Mouse (Mus musculus): ENCODE results near the gene Ect2. TPM values are rescaled to one million over a fixed set of nuclear protein-coding genes. Genes with fewer than 3 reads are reported as not detected.

The Ect2 gene
- polyA plus RNA-seq, 1 experiment from 2014 or later = 41.7 TPM

GRCm38 (mm10) chr3:27086221-27086620 is 67.5 kb downstream of the Ect2 start:
- WGBS = 94% methylated on average over 6 of the region's 6 CpGs
- Histone ChIP-seq H3K4me2 (ENCODE audit: low read depth, low read length) (no peak overlapping the region), H3K27ac (ENCODE audit: low read length) (no peak overlapping the region), H3K4me3 (ENCODE audit: low read length) (no peak overlapping the region), H3K4me1 (ENCODE audit: control insufficient read depth, insufficient read depth, low read length) (no peaks in the 10 kb centered on the region), H3K36me3 (ENCODE audit: control insufficient read depth, insufficient read depth, low read length) (0 out of 2 replicates have a peak, but pooled peaks cover 8% of the 10 kb centered on the region), H3K9ac (ENCODE audit: low read depth, low read length) (no peak overlapping the region), H3K27me3 (replicated peaks; ENCODE audit: control insufficient read depth, insufficient read depth, low read length) (no peaks in the 10 kb centered on the region), H3K9me3 (ENCODE audit: control insufficient read depth, low read length) (no peaks in the 10 kb centered on the region)
- ATAC-seq = no peak

- no peak overlapping the region for H3K4me3 ChIP-seq (ENCODE audit: low read length)
- no peak overlapping the region for H3K9ac ChIP-seq (ENCODE audit: low read depth, low read length)
- H3K4me2 ChIP-seq (ENCODE audit: low read depth, low read length) = no peak overlapping the region
- no peak for ATAC-seq
- H3K9me3 ChIP-seq (ENCODE audit: control insufficient read depth, low read length) = no peaks in the 10 kb centered on the region
- H3K27ac ChIP-seq (ENCODE audit: low read length) = no peak overlapping the region
- H3K27me3 ChIP-seq (replicated peaks; ENCODE audit: control insufficient read depth, insufficient read depth, low read length) = no peaks in the 10 kb centered on the region
- 0 out of 2 replicates have a peak, but pooled peaks cover 2% of the 10 kb centered on the region for H3K36me3 ChIP-seq (ENCODE audit: control insufficient read depth, insufficient read depth, low read length)
- WGBS = 89% methylated on average over 13 of the region's 13 CpGs
- no peaks in the 10 kb centered on the region for H3K4me1 ChIP-seq (ENCODE audit: control insufficient read depth, insufficient read depth, low read length)
Observed at GRCm38 (mm10) chr3:27081229-27082060, 72.2 kb downstream of the Ect2 start.

- Histone ChIP-seq H3K4me3 (ENCODE audit: low read length) (no peak overlapping the region), H3K36me3 (ENCODE audit: control insufficient read depth, insufficient read depth, low read length) (0 out of 2 replicates have a peak, but pooled peaks cover 2% of the 10 kb centered on the region), H3K27ac (ENCODE audit: low read length) (no peak overlapping the region), H3K4me1 (ENCODE audit: control insufficient read depth, insufficient read depth, low read length) (no peaks in the 10 kb centered on the region), H3K27me3 (replicated peaks; ENCODE audit: control insufficient read depth, insufficient read depth, low read length) (no peaks in the 10 kb centered on the region), H3K9me3 (ENCODE audit: control insufficient read depth, low read length) (no peaks in the 10 kb centered on the region), H3K4me2 (ENCODE audit: low read depth, low read length) (no peak overlapping the region), H3K9ac (ENCODE audit: low read depth, low read length) (no peak overlapping the region)
- 78% methylated on average over 7 of the region's 7 CpGs for WGBS
- no peak for ATAC-seq
Observed at GRCm38 (mm10) chr3:27080061-27080770, 73.5 kb downstream of the Ect2 start.

GRCm38 (mm10) chr3:27073884-27074283 is 79.8 kb downstream of the Ect2 start:
- 66% methylated on average over 2 of the region's 2 CpGs for WGBS

GRCm38 (mm10) chr3:27071706-27072105 is 82.0 kb downstream of the Ect2 start:
- no peak overlapping the region for H3K4me3 ChIP-seq (ENCODE audit: low read length)
- 94% methylated on average over 4 of the region's 4 CpGs for WGBS
- H3K27me3 ChIP-seq (replicated peaks; ENCODE audit: control insufficient read depth, insufficient read depth, low read length) = no peaks in the 10 kb centered on the region
- no peak overlapping the region for H3K4me2 ChIP-seq (ENCODE audit: low read depth, low read length)
- H3K4me1 ChIP-seq (ENCODE audit: control insufficient read depth, insufficient read depth, low read length) = no peaks in the 10 kb centered on the region
- H3K27ac ChIP-seq (ENCODE audit: low read length) = no peak overlapping the region
- H3K9me3 ChIP-seq (ENCODE audit: control insufficient read depth, low read length) = no peaks in the 10 kb centered on the region
- H3K9ac ChIP-seq (ENCODE audit: low read depth, low read length) = no peak overlapping the region
- H3K36me3 ChIP-seq (ENCODE audit: control insufficient read depth, insufficient read depth, low read length) = no peaks in the 10 kb centered on the region
- ATAC-seq = no peak

More at GRCm38 (mm10) chr3:27073884-27074283, 79.8 kb downstream of the Ect2 start:
- Histone ChIP-seq H3K27ac (ENCODE audit: low read length) (no peak overlapping the region), H3K9ac (ENCODE audit: low read depth, low read length) (no peak overlapping the region), H3K9me3 (ENCODE audit: control insufficient read depth, low read length) (no peaks in the 10 kb centered on the region), H3K27me3 (replicated peaks; ENCODE audit: control insufficient read depth, insufficient read depth, low read length) (no peaks in the 10 kb centered on the region), H3K4me2 (ENCODE audit: low read depth, low read length) (no peak overlapping the region), H3K36me3 (ENCODE audit: control insufficient read depth, insufficient read depth, low read length) (no peaks in the 10 kb centered on the region), H3K4me3 (ENCODE audit: low read length) (no peak overlapping the region), H3K4me1 (ENCODE audit: control insufficient read depth, insufficient read depth, low read length) (no peaks in the 10 kb centered on the region)
- no peak for ATAC-seq

GRCm38 (mm10) chr3:27070340-27070739 is 83.3 kb downstream of the Ect2 start:
- Histone ChIP-seq H3K4me2 (ENCODE audit: low read depth, low read length) (no peak overlapping the region), H3K9ac (ENCODE audit: low read depth, low read length) (no peak overlapping the region), H3K4me1 (ENCODE audit: control insufficient read depth, insufficient read depth, low read length) (no peaks in the 10 kb centered on the region), H3K27ac (ENCODE audit: low read length) (no peak overlapping the region), H3K9me3 (ENCODE audit: control insufficient read depth, low read length) (no peaks in the 10 kb centered on the region), H3K4me3 (ENCODE audit: low read length) (no peak overlapping the region), H3K36me3 (ENCODE audit: control insufficient read depth, insufficient read depth, low read length) (no peaks in the 10 kb centered on the region), H3K27me3 (replicated peaks; ENCODE audit: control insufficient read depth, insufficient read depth, low read length) (no peaks in the 10 kb centered on the region)
- ATAC-seq = no peak
- 61% methylated on average over 9 of the region's 9 CpGs for WGBS

- no peaks in the 10 kb centered on the region for H3K9me3 ChIP-seq (ENCODE audit: control insufficient read depth, low read length)
- no peaks in the 10 kb centered on the region for H3K27me3 ChIP-seq (replicated peaks; ENCODE audit: control insufficient read depth, insufficient read depth, low read length)
- no peak for ATAC-seq
- H3K36me3 ChIP-seq (ENCODE audit: control insufficient read depth, insufficient read depth, low read length) = no peaks in the 10 kb centered on the region
- no peak overlapping the region for H3K4me3 ChIP-seq (ENCODE audit: low read length)
- H3K27ac ChIP-seq (ENCODE audit: low read length) = no peak overlapping the region
- no peaks in the 10 kb centered on the region for H3K4me1 ChIP-seq (ENCODE audit: control insufficient read depth, insufficient read depth, low read length)
- H3K4me2 ChIP-seq (ENCODE audit: low read depth, low read length) = no peak overlapping the region
- no peak overlapping the region for H3K9ac ChIP-seq (ENCODE audit: low read depth, low read length)
Observed at GRCm38 (mm10) chr3:27067206-27067605, 86.5 kb downstream of the Ect2 start.

GRCm38 (mm10) chr3:27064886-27065285 is 88.8 kb downstream of the Ect2 start:
- Histone ChIP-seq H3K27me3 (replicated peaks; ENCODE audit: control insufficient read depth, insufficient read depth, low read length) (no peaks in the 10 kb centered on the region), H3K4me2 (ENCODE audit: low read depth, low read length) (no peak overlapping the region), H3K4me3 (ENCODE audit: low read length) (no peak overlapping the region), H3K4me1 (ENCODE audit: control insufficient read depth, insufficient read depth, low read length) (no peaks in the 10 kb centered on the region), H3K27ac (ENCODE audit: low read length) (no peak overlapping the region), H3K9me3 (ENCODE audit: control insufficient read depth, low read length) (no peaks in the 10 kb centered on the region), H3K36me3 (ENCODE audit: control insufficient read depth, insufficient read depth, low read length) (no peaks in the 10 kb centered on the region), H3K9ac (ENCODE audit: low read depth, low read length) (no peak overlapping the region)
- ATAC-seq = no peak
- WGBS = 92% methylated on average over 2 of the region's 2 CpGs

- H3K9ac ChIP-seq (ENCODE audit: low read depth, low read length) = no peak overlapping the region
- no peaks in the 10 kb centered on the region for H3K27me3 ChIP-seq (replicated peaks; ENCODE audit: control insufficient read depth, insufficient read depth, low read length)
- H3K36me3 ChIP-seq (ENCODE audit: control insufficient read depth, insufficient read depth, low read length) = no peaks in the 10 kb centered on the region
- no peak overlapping the region for H3K4me3 ChIP-seq (ENCODE audit: low read length)
- no peaks in the 10 kb centered on the region for H3K9me3 ChIP-seq (ENCODE audit: control insufficient read depth, low read length)
- no peak overlapping the region for H3K4me2 ChIP-seq (ENCODE audit: low read depth, low read length)
- WGBS = 66% methylated on average over 11 of the region's 11 CpGs
- H3K4me1 ChIP-seq (ENCODE audit: control insufficient read depth, insufficient read depth, low read length) = no peaks in the 10 kb centered on the region
- ATAC-seq = no peak
- no peak overlapping the region for H3K27ac ChIP-seq (ENCODE audit: low read length)
Observed at GRCm38 (mm10) chr3:27063399-27064260, 90.0 kb downstream of the Ect2 start.
